Comparison of ENCODE assay signal across 8 mouse cellular contexts in the genomic region with DNA sequence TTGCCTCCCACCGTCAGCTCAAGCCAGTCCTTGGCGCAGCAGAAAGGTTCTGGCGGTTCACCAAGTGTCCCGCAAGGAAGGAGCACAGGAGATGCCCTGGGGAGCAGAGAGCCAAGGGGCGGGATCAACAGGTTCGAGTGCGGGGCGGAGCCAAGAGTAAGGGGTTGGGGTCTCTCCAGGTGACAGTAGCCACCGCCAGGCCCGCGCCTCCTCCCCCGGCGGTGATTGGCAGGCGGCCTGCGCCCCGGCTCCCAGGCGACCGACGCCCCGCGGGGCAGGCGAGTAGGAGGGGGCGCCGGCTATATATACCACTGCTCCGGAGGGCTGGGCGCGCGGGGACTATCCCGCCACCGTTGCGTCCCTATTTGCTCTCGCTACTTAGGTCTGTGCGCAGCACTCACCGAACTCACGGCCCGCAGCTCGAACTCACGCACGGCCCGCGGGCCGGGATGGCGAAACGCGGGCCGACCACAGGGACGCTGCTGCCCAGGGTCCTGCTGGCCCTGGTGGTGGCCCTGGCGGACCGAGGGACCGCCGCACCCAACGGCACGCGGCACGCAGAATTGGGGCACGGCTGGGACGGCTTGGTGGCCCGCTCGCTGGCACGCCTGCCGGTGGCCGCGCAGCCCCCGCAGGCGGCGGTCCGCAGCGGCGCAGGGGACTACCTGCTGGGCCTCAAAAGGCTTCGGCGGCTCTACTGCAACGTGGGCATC. TPM values are rescaled to one million over a fixed set of nuclear protein-coding genes. Genes with fewer than 3 reads are reported as not detected.
DNase-seq lines count a peak whose midpoint lies in the region; ATAC-seq and TF ChIP-seq lines count a peak whose summit lies in the region.

No protein-coding gene starts in this region.

- peak overlapping the region; percentile 56 for H3K4me2 ChIP-seq in heart, embryonic 13.5 days
- peak overlapping the region; percentile 19 for H3K4me2 ChIP-seq in forebrain, postnatal 0 days (ENCODE audit: low read depth)
- H3K4me2 ChIP-seq in midbrain, embryonic 12.5 days (replicated peaks) = peak overlapping the region; percentile 44

- peaks cover 12% of the 10 kb centered on the region for H3K4me1 ChIP-seq in heart, embryonic 13.5 days
- H3K4me1 ChIP-seq in ES-E14 (ENCODE audit: control insufficient read depth in 2 of 2, insufficient read depth in 2 of 2, low read length in 2 of 2, poor library complexity in 1 of 2) = peaks cover 12 to 32% of the 10 kb centered on the region in 2 experiments
- H3K4me1 ChIP-seq in forebrain, postnatal 0 days (ENCODE audit: insufficient read depth) = no peaks in the 10 kb centered on the region
- peaks cover 13% of the 10 kb centered on the region for H3K4me1 ChIP-seq in midbrain, embryonic 12.5 days

- H3K36me3 ChIP-seq in heart, embryonic 13.5 days = no peaks in the 10 kb centered on the region
- H3K36me3 ChIP-seq in ES-E14 (ENCODE audit: control insufficient read depth, insufficient read depth, low read length, poor library complexity, severe bottlenecking) = peaks cover 30% of the 10 kb centered on the region
- no peaks in the 10 kb centered on the region for H3K36me3 ChIP-seq in forebrain, postnatal 0 days (ENCODE audit: insufficient read depth)
- H3K36me3 ChIP-seq in midbrain, embryonic 12.5 days = no peaks in the 10 kb centered on the region

- in situ Hi-C loops in ES-E14 (cut with MboI; ENCODE audit: low sequenced_read_pairs in 2 of 2, unreplicated experiment in 2 of 2) = no loop called here

- DNase-seq in heart, postnatal 4 days = no peak
- peak; percentile 88 for DNase-seq in ES-E14 (ENCODE audit: low read depth, low spot score)
- no peak for DNase-seq in forebrain, postnatal 0 days
- no peak for DNase-seq in spleen, postnatal 10 days (ENCODE audit: low spot score in 2 of 2)
- DNase-seq in gastrocnemius, postnatal 10 days = no peak
- DNase-seq in right cerebral cortex, postnatal 36 days (ENCODE audit: low spot score in 2 of 2) = no peak

- H3K27ac ChIP-seq in heart, embryonic 13.5 days (replicated peaks) = no peak overlapping the region
- peak overlapping the region; percentile 69 for H3K27ac ChIP-seq in ES-E14 (ENCODE audit: insufficient read depth, low read depth, low read length, poor library complexity, severe bottlenecking)
- H3K27ac ChIP-seq in forebrain, postnatal 0 days (ENCODE audit: low read depth, low read length) = no peak overlapping the region
- H3K27ac ChIP-seq in midbrain, embryonic 12.5 days (replicated peaks) = no peak overlapping the region

- H3K4me3 ChIP-seq in heart, embryonic 13.5 days = peak overlapping the region; percentile 36
- peak overlapping the region; percentile 86 to 93 for H3K4me3 ChIP-seq in ES-E14 (ENCODE audit: insufficient read depth in 1 of 2, low read depth in 1 of 2, low read length in 2 of 2, poor library complexity in 1 of 2, severe bottlenecking in 1 of 2)
- H3K4me3 ChIP-seq in forebrain, postnatal 0 days (ENCODE audit: low read depth, low read length) = peak overlapping the region; percentile 16
- peak overlapping the region; percentile 32 for H3K4me3 ChIP-seq in midbrain, embryonic 12.5 days

- TF ChIP-seq CTCF in forebrain, postnatal 0 days (IDR thresholded peaks at IDR 0.05; ENCODE audit: low read depth) = no peak

- ATAC-seq in heart, embryonic 13.5 days (ENCODE audit: extremely low read depth, insufficient number of reproducible peaks, low FRiP score, low TSS enrichment) = no peak
- no peak for ATAC-seq in forebrain, postnatal 0 days
- ATAC-seq in midbrain, embryonic 12.5 days (ENCODE audit: low FRiP score, low read depth) = no peak

- H3K9ac ChIP-seq in heart, embryonic 13.5 days = no peak overlapping the region
- H3K9ac ChIP-seq in ES-E14 (ENCODE audit: insufficient read depth, low read depth, low read length, poor library complexity, severe bottlenecking) = peak overlapping the region; percentile 94
- H3K9ac ChIP-seq in forebrain, postnatal 0 days = no peak overlapping the region
- H3K9ac ChIP-seq in midbrain, embryonic 12.5 days (replicated peaks) = no peak overlapping the region

- WGBS in heart, embryonic 13.5 days = under 1% methylated on average over 70 of the region's 72 CpGs
- 1% methylated on average over 67 of the region's 72 CpGs for WGBS in forebrain, postnatal 0 days
- 1% methylated on average over 70 of the region's 72 CpGs for WGBS in midbrain, embryonic 12.5 days

- H3K27me3 ChIP-seq in heart, embryonic 13.5 days (replicated peaks) = peaks cover 99% of the 10 kb centered on the region
- H3K27me3 ChIP-seq in forebrain, postnatal 0 days (ENCODE audit: insufficient read depth, low read length) = peaks cover 58% of the 10 kb centered on the region
- peaks cover 85% of the 10 kb centered on the region for H3K27me3 ChIP-seq in midbrain, embryonic 12.5 days

- H3K9me3 ChIP-seq in heart, embryonic 13.5 days = no peaks in the 10 kb centered on the region
- no peaks in the 10 kb centered on the region for H3K9me3 ChIP-seq in ES-E14 (ENCODE audit: control insufficient read depth, insufficient read depth, low read depth, low read length)
- H3K9me3 ChIP-seq in forebrain, postnatal 0 days (ENCODE audit: low read length) = no peaks in the 10 kb centered on the region
- no peaks in the 10 kb centered on the region for H3K9me3 ChIP-seq in midbrain, embryonic 12.5 days

TF ChIP-seq in ES-E14, 5 proteins besides CTCF, POLR2A, EP300 and RAD21:
- TF ChIP-seq MAFK (IDR thresholded peaks at IDR 0.05; ENCODE audit: insufficient read depth, low read depth, low read length) (no peak), ZNF384 (IDR thresholded peaks at IDR 0.05; ENCODE audit: low read depth, low read length) (no peak), CHD2 (IDR thresholded peaks at IDR 0.05; ENCODE audit: low read depth, low read length) (no peak), HCFC1 (IDR thresholded peaks at IDR 0.05; ENCODE audit: borderline replicate concordance, insufficient read depth, low read length) (no peak), ZC3H11A (IDR thresholded peaks at IDR 0.05; ENCODE audit: borderline replicate concordance, low read depth, low read length) (no peak)

RNA-seq across cellular contexts. Expression of gene Fgf4, which starts 14.0 kb away (rescaled TPM):
- 0.08 TPM in 1 of 2 replicates, not detected in the other for polyA plus RNA-seq in heart, embryonic 13.5 days (2015; fragmentation: Nextera tagmentation; extraction: Ambion mirVana)
- not detected for total RNA-seq in heart, postnatal 4 days (2021)
- total RNA-seq in ES-E14 (2012; rRNA removed) = 147 and 268 TPM in 2 replicates
- not detected in 2 replicates for total RNA-seq in forebrain, postnatal 0 days (2014; rRNA removed)
- polyA plus RNA-seq in forebrain, postnatal 0 days (2015; fragmentation: Nextera tagmentation; extraction: Ambion mirVana) = not detected in 2 replicates
- polyA plus RNA-seq in midbrain, embryonic 12.5 days (2016; fragmentation: Nextera tagmentation; extraction: Ambion mirVana) = not detected in 2 replicates
- total RNA-seq in gastrocnemius, postnatal 10 days (2021) = under 1 TPM; 0.09 to 0.27 TPM

RNA-seq across cellular contexts. Expression of gene Fgf3, which starts 23.3 kb away (rescaled TPM):
- polyA plus RNA-seq in heart, embryonic 13.5 days (2015; fragmentation: Nextera tagmentation; extraction: Ambion mirVana) = 0.18 and 0.20 TPM in 2 replicates
- not detected for total RNA-seq in heart, postnatal 4 days (2021)
- total RNA-seq in ES-E14 (2012; rRNA removed) = 2.4 and 3.3 TPM in 2 replicates
- total RNA-seq in forebrain, postnatal 0 days (2014; rRNA removed) = 1.8 and 6.1 TPM in 2 replicates
- 1.5 and 1.9 TPM in 2 replicates for polyA plus RNA-seq in forebrain, postnatal 0 days (2015; fragmentation: Nextera tagmentation; extraction: Ambion mirVana)
- polyA plus RNA-seq in midbrain, embryonic 12.5 days (2016; fragmentation: Nextera tagmentation; extraction: Ambion mirVana) = 0.73 and 1.1 TPM in 2 replicates
- not detected for total RNA-seq in gastrocnemius, postnatal 10 days (2021)

RNA-seq across cellular contexts. Expression of gene Fgf15, which starts 35.1 kb away (rescaled TPM):
- polyA plus RNA-seq in heart, embryonic 13.5 days (2015; fragmentation: Nextera tagmentation; extraction: Ambion mirVana) = 0.11 TPM in 1 of 2 replicates, not detected in the other
- total RNA-seq in heart, postnatal 4 days (2021) = not detected
- 10.8 and 43.2 TPM in 2 replicates for total RNA-seq in ES-E14 (2012; rRNA removed)
- total RNA-seq in forebrain, postnatal 0 days (2014; rRNA removed) = 2.5 and 4.0 TPM in 2 replicates
- polyA plus RNA-seq in forebrain, postnatal 0 days (2015; fragmentation: Nextera tagmentation; extraction: Ambion mirVana) = 5.0 and 6.1 TPM in 2 replicates
- 69.8 and 95.0 TPM in 2 replicates for polyA plus RNA-seq in midbrain, embryonic 12.5 days (2016; fragmentation: Nextera tagmentation; extraction: Ambion mirVana)
- total RNA-seq in gastrocnemius, postnatal 10 days (2021) = not detected

RNA-seq across cellular contexts. Expression of gene LTO1, which starts 53.7 kb away (rescaled TPM):
- polyA plus RNA-seq in heart, embryonic 13.5 days (2015; fragmentation: Nextera tagmentation; extraction: Ambion mirVana) = 19.7 and 21.3 TPM in 2 replicates
- 10 to 100 TPM; 13.8 to 14.8 TPM for total RNA-seq in heart, postnatal 4 days (2021)
- 23.9 TPM in 2 replicates for total RNA-seq in ES-E14 (2012; rRNA removed)
- 21.7 and 22.4 TPM in 2 replicates for total RNA-seq in forebrain, postnatal 0 days (2014; rRNA removed)
- 16.4 and 17.6 TPM in 2 replicates for polyA plus RNA-seq in forebrain, postnatal 0 days (2015; fragmentation: Nextera tagmentation; extraction: Ambion mirVana)
- polyA plus RNA-seq in midbrain, embryonic 12.5 days (2016; fragmentation: Nextera tagmentation; extraction: Ambion mirVana) = 33.6 and 36.4 TPM in 2 replicates
- total RNA-seq in gastrocnemius, postnatal 10 days (2021) = 10 to 100 TPM; 12.1 to 12.9 TPM

Comparison
In these comparisons a context has a peak if more than half of its experiments do, and no peak if none do; other contexts are left out.
1. H3K4me3 ChIP-seq: peak in every context shown above with its lines; median percentile 90 in ES-E14; 36 in heart, embryonic 13.5 days; 32 in midbrain, embryonic 12.5 days; 16 in forebrain, postnatal 0 days.
2. RNA of gene Fgf4, which starts 14.0 kb away (total RNA-seq): 147 to 268 TPM in ES-E14; 0.09 to 0.27 TPM in gastrocnemius, postnatal 10 days, not detected in heart, postnatal 4 days and not detected in forebrain, postnatal 0 days; every median in the first group is over 100 times any median in the second.
3. Peak in every context shown above with its lines, with median percentiles within 50 percentile points of each other: H3K4me2 ChIP-seq.